Mouse (Mus musculus) B cell, adult 2 months (primary cell): ENCODE data around the gene Pcdh9.

Experiments used
- DNase-seq, 2 experiments: peaks; one replicate each; pipeline ENCODE4 v3.0.0; 2022

Gene Pcdh9

DNA sequence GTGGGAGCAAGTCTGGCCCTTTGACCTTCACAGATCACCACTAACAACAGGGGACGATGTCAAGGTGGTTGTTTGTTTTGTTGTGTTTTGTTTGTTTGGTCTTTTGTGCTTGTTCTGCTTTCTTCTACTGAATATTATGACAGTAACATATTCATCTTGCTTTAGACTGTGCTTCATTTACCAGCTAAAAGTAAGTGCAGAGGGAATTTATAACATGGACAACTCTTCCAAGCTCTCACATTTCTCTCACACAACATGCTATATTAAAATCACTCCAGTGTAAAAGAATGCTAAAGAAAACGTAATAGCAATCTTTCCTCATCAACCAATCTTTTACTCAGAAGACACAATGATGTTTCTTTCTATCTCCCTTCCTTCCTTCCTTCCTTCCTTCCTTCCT, 787.7 kb downstream of the Pcdh9 start:
- no peak for DNase-seq

GRCm38 (mm10) chr14:93095081-93095480, 795.4 kb downstream of the Pcdh9 start:
- no peak for DNase-seq

GRCm38 (mm10) chr14:93092806-93093205, 797.7 kb downstream of the Pcdh9 start:
- no peak for DNase-seq

GRCm38 (mm10) chr14:93085646-93086045, 804.8 kb downstream of the Pcdh9 start:
- DNase-seq: no peak

GRCm38 (mm10) chr14:93083140-93083539, 807.3 kb downstream of the Pcdh9 start:
- DNase-seq: no peak

GRCm38 (mm10) chr14:93080910-93081309, 809.6 kb downstream of the Pcdh9 start:
- no peak for DNase-seq

GRCm38 (mm10) chr14:93075761-93076160, 814.7 kb downstream of the Pcdh9 start:
- no peak for DNase-seq

GRCm38 (mm10) chr14:93072346-93072745, 818.1 kb downstream of the Pcdh9 start:
- no peak for DNase-seq

DNA sequence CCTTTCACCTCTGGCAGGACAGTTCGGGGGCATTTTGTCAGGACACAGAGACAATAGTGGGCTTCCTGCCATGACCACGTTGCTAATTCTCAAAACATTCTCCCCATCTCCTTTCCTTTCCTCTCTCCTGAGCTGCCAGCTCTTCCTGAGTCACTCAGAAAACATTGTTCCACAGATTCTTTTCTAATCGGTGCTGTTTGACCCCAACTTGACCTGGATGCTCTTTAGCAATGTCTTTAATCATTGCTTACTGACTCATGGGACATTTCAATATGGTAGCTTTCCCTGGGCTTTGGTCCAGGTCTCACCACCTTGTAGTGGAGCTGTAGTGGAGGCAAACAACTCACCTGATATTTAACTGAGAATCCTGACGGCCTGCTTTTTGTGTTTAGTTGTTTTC, 820.3 kb downstream of the Pcdh9 start:
- DNase-seq: no peak

GRCm38 (mm10) chr14:93067411-93068336, 822.8 kb downstream of the Pcdh9 start:
- DNase-seq: no peak

DNA sequence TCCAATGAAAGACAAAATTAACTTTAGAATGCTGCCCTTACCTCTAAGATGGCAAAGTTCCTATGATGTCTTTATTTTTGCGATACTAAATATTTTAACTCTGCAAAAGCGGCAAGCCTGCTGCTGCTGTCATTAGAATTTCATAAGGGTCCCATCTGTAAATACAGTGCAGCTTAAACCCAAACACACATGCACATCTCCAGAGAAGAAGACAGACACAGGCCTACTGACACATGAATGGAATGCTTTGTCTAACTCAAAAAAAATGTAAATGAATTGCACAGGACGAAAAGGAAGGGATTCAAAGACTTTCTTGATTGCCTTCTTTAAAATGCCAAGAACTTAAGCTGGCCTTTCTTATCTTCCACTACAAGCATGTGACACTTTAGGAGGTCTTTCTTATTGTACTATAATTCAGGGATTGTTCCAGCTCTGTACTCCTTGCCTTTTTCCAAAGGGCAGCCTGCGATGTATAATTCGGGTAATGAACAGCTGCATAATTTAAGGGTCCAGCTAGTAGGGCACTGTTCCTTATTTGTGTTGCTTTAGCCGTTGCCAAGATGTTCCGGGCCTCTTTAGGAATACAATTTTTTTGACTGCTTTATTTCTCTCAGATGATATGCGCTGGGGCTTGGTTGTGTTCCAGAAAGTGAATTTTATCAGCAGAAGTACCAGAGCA, 823.6 kb downstream of the Pcdh9 start:
- DNase-seq: no peak

- DNase-seq: no peak
Measured at GRCm38 (mm10) chr14:93061824-93062620, 828.5 kb downstream of the Pcdh9 start.

GRCm38 (mm10) chr14:93058799-93059198, 831.7 kb downstream of the Pcdh9 start:
- DNase-seq: no peak

- no peak for DNase-seq
Measured at GRCm38 (mm10) chr14:93055997-93056396, 834.5 kb downstream of the Pcdh9 start.

DNA sequence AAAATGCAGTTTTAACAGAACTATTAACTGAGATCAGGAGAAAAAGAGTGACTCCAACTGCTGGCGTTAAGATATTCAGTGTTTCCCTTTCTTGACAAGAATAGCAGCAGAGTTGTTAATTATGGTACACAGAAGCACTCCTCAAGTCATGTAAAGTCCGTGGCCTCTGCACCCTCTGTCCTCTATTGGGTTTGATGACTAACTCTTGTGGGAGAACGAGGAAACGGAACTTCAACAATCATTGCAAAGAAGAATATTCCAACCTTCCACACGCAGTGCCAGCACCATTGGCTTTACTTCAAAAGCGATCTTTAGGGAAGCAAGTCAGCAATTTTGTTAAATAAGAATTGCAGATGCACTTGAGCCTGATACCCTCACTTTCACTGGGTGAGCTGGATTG, 849.9 kb downstream of the Pcdh9 start:
- no peak for DNase-seq

DNA sequence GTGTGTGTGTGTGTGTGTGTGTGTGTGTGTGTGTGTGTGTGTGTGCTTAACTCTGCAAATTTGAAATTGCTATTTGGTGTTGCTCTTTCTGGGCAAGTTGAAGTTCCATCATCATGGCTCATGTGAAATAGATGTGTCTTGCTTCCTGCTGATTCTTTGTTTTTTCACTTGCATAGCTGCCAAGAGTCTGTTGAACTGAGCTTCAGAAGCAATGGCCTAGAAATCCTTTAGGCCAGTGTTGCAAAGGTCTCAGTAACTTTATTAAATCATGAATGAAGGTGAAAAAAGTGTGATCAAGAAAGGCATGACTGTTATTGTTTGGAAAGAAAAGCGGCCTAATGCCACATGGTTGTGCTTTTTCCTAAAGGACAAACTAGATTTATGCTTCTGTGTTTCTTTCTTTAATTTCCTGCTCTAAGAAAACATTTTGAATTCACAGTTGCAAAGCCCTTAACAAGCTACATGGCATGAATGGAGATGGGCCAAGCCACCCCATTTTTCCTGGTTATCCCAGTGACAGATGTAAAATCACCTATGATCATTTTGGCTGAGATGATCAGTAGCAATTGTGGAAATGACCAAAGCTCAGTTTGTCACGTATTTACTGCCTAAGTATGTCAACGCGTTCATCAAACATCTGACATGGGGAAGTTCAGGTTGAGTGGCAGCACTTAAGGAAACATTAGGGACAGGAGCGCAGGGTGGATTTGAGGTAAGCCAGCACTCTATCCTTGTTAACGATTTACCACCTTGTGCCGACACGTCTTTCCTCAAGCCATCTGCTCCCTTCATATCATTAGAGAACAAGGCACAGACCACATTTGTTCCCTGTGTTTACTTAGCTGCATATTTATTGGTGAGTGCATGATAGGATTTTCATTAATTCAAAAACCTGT, 850.9 kb downstream of the Pcdh9 start:
- DNase-seq: no peak

DNA sequence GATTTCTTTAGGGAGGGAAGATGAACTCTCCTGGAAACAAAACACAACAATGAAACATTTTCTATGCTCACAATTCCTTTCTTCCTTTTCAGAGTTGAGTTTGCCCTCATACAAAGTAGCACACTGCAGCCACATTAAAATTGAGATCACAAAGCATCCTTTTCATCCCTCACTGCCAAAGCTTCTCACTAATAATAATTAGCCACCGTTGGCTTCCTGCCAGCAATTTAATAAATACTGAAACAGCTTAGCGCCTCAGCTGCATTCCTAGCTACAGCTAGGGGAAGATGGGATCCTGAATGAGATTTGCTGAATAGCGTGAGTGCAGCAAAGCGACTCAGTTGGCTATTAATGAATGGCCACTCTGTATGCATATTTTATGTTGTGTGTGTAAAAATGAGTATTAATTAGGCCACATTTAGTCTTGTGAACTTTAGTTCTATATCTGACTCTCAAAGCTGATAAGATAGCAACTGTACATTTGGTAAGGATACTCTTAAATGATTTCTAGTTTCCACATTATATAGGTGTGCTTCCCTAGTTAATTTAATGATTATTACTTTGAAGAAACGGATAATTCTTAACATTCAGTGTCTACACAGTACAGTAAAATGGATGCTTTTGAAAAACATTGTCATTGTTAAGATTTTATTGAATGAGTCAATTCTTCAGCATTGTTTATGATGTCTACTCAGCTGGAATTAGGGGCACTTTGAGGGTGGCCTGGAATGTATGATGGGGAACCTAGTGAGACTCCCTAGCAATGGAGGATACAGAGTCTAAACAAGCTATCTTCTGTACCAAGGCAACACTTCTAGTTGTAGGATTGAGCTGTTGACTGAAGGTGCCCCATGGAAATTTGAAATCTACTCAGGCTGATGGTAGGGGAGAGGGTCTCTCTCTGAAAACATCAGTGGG, 881.1 kb downstream of the Pcdh9 start:
- DNase-seq: no peak
